Mouse (Mus musculus) heart, postnatal 0 days (tissue): Measurements from ENCODE around the gene Flnb. TPM values are rescaled to one million over a fixed set of nuclear protein-coding genes. Genes with fewer than 3 reads are reported as not detected.

Experiments
- ATAC-seq: fragments of 200-750 bp; cut with Nextera tagmentation; 2 replicates; pipeline ENCODE4 v1.8.0; 2017; ENCODE audit warnings: low read depth, moderate number of reproducible peaks, moderate library complexity; ENCODE audit not compliant: insufficient read depth
- DNase-seq: peaks from one replicate; pipeline ENCODE4 v3.0.0-alpha.2; 2016; ENCODE audit warnings: low spot score
- H3K27ac ChIP-seq: fragments of 300-500 bp; sonication (generic); 2 replicates; pipeline ENCODE4 v1.5.1; 2014; ENCODE audit warnings: low read depth, mild to moderate bottlenecking
- H3K27me3 ChIP-seq: fragments of 300-500 bp; sonication (generic); 2 replicates; pipeline ENCODE4 v1.6.1; 2014; ENCODE audit warnings: low read length, mixed read lengths; ENCODE audit not compliant: control insufficient read depth, insufficient read depth
- H3K36me3 ChIP-seq: fragments of 300-500 bp; sonication (generic); replicated peaks from 2 replicates; pipeline ENCODE4 v1.6.1; 2014; ENCODE audit warnings: low read length, mixed read lengths; ENCODE audit not compliant: control insufficient read depth, insufficient read depth
- H3K4me1 ChIP-seq: fragments of 300-500 bp; sonication (generic); 2 replicates; pipeline ENCODE4 v1.6.1; 2014; ENCODE audit warnings: antibody characterized with exemption; ENCODE audit not compliant: control insufficient read depth, insufficient read depth
- H3K4me2 ChIP-seq: fragments of 300-500 bp; sonication (generic); 2 replicates; pipeline ENCODE4 v1.6.1; 2014; ENCODE audit warnings: low read depth, mild to moderate bottlenecking, low read length, moderate library complexity
- H3K4me3 ChIP-seq: fragments of 300-500 bp; sonication (generic); 2 replicates; pipeline ENCODE4 v1.5.1; 2014; ENCODE audit warnings: low read depth, low read length
- H3K9ac ChIP-seq: fragments of 300-500 bp; sonication (generic); replicated peaks from 2 replicates; pipeline ENCODE4 v1.6.1; 2014; ENCODE audit warnings: low read depth, low read length, mixed read lengths
- H3K9me3 ChIP-seq: fragments of 300-500 bp; sonication (generic); replicated peaks from 2 replicates; pipeline ENCODE4 v1.6.1; 2016; ENCODE audit warnings: low read length; ENCODE audit not compliant: control insufficient read depth
- CTCF ChIP-seq: IDR thresholded peaks from 2 replicates; pipeline ENCODE4 v1.5.1; 2016; ENCODE audit warnings: antibody characterized with exemption, control low read depth, low read depth
- EP300 ChIP-seq: IDR thresholded peaks from 2 replicates; pipeline ENCODE4 v1.6.1; 2016; ENCODE audit warnings: antibody characterized with exemption, low read depth
- WGBS: fragments of 180-500 bp; shearing (Covaris S2); extraction: QIAGEN DNeasy Blood & Tissue Kit; methylation state at CpG from one replicate; pipeline ENCODE4 v1.1.7; 2014; 5-methylcytosine and 5-hydroxymethylcytosine counted together
- polyA plus RNA-seq: library from polyadenylated mRNA; unstranded; fragments of >200 nt; fragmentation: Nextera tagmentation; extraction: Ambion mirVana; gene quantifications from 2 replicates; pipeline ENCODE4 v1.2.1, GENCODE M21; 2015
- total RNA-seq: library from RNA; depleted of rRNA; stranded (reverse); fragments of >200 nt; gene quantifications from 2 replicates; pipeline ENCODE4 v1.2.3, GENCODE M21; 2014; ENCODE audit warnings: low replicate concordance

Gene Flnb
- total and polyA plus RNA-seq, 2 experiments from 2014 or later, result 4.0 to 40.7 TPM

DNA sequence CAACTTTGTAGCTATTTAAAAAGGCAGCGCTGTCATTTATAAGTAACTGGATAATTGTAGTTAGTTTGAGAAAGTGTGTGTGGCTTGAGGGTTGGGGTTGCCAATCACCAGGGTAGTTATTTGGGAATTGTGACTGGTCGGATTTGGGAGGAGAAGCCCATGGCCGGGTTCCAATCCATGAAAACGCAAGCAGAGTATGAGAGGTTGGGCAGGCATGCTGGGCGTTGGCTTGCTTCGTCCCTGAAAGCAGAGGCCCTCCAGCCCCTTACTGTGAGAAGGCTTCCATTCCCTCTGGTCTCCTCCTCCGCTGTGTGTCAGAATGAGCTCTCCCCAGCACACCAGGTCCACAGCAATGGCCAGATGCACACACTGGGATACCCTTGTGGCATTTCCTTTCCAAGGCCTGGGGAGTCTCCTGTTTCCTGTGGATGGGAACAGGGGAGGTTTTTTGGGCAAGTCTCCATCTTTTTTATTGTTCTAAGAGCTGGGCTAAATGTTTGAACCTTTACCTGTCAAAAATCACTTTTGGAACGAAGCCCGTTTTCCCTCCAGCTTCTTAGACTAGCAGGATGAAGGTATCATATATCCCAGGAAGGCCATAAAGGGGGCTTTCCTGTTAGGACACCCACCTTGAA lies 46.2 kb downstream of the Flnb start:
- no peak overlapping the region for H3K9ac ChIP-seq
- no peaks in the 10 kb centered on the region for H3K36me3 ChIP-seq
- no peak overlapping the region for H3K4me3 ChIP-seq
- peak overlapping the region; percentile 39 for H3K27ac ChIP-seq
- no peak for DNase-seq
- H3K4me2 ChIP-seq, result 0 out of 2 replicates have a peak overlapping the region, but pooled peaks have one; percentile 18
- peaks cover 12% of the 10 kb centered on the region for H3K4me1 ChIP-seq
- TF ChIP-seq EP300, result peak; percentile 73; the same call in 1 of the 2 replicates
- no peak for TF ChIP-seq CTCF
- 46% methylated on average over 9 of the region's 9 CpGs for WGBS
- ATAC-seq, result peak; percentile 77
- H3K27me3 ChIP-seq, result no peaks in the 10 kb centered on the region
- H3K9me3 ChIP-seq, result no peaks in the 10 kb centered on the region

DNA sequence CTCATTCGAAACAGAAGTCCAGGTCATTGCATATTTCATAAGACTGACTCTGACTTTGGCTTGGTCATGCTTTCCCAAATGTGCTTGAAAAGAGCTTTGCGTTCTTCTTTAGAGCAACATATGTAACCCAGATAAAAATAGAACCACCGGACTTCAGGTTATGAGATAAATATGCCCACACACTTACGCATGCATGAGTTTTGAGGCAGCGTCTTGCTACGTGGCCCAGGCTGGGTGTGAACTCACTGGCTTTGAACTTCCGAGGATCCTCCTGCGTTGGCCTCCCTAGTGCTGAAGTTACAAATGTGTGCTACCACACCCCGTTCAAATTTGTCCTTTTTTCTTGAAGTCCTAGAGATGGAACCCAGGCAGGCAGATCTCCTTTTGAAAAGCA lies 46.7 kb downstream of the Flnb start:
- 0 out of 2 replicates have a peak, but pooled peaks cover 4% of the 10 kb centered on the region for H3K36me3 ChIP-seq
- DNase-seq, result no peak
- H3K9me3 ChIP-seq, result no peaks in the 10 kb centered on the region
- H3K4me3 ChIP-seq, result no peak overlapping the region
- ATAC-seq, result no peak
- peak overlapping the region; percentile 39; the same call in 1 of the 2 replicates for H3K27ac ChIP-seq
- H3K9ac ChIP-seq, result no peak overlapping the region
- TF ChIP-seq CTCF (no peak), EP300 (no peak)
- H3K4me1 ChIP-seq, result peaks cover 12% of the 10 kb centered on the region
- WGBS, result 28% methylated on average over 9 of the region's 9 CpGs
- H3K27me3 ChIP-seq, result no peaks in the 10 kb centered on the region
- 0 out of 2 replicates have a peak overlapping the region, but pooled peaks have one; percentile 18 for H3K4me2 ChIP-seq

- no peaks in the 10 kb centered on the region for H3K9me3 ChIP-seq
- WGBS, result 87% methylated on average over 7 of the region's 7 CpGs
- H3K4me2 ChIP-seq, result no peak overlapping the region
- no peak for DNase-seq
- peaks cover 12% of the 10 kb centered on the region for H3K4me1 ChIP-seq
- H3K4me3 ChIP-seq, result no peak overlapping the region
- ATAC-seq, result no peak
- peaks cover 9% of the 10 kb centered on the region; the same call in 1 of the 2 replicates for H3K36me3 ChIP-seq
- no peak overlapping the region for H3K9ac ChIP-seq
- no peaks in the 10 kb centered on the region for H3K27me3 ChIP-seq
- TF ChIP-seq EP300, result no peak
- TF ChIP-seq CTCF, result no peak
- H3K27ac ChIP-seq, result no peak overlapping the region
Observed at GRCm38 (mm10) chr14:7867224-7867623, 49.5 kb downstream of the Flnb start.

DNA sequence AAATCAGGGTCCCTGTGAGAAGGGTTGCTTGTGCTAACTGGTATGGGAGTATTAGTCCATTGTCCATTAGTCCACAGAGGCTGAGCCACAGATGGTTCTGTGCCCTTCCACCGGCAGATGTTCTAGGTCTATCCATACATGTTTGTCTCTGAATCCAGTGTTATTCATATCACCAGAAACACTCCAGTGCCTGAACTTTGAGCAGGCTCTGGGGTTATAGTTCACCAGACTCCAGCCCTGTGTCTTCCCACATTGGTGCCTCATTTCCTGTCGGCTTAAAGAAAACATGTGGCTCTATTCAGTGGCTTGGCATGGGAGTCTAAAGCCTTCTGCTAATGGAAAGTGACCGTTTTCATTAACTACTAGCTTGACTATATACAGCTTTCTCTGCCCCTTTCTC lies 50.1 kb downstream of the Flnb start:
- no peak overlapping the region for H3K4me2 ChIP-seq
- H3K36me3 ChIP-seq, result peaks cover 9% of the 10 kb centered on the region; the same call in 1 of the 2 replicates
- H3K9ac ChIP-seq, result no peak overlapping the region
- peaks cover 12% of the 10 kb centered on the region for H3K4me1 ChIP-seq
- no peak overlapping the region for H3K4me3 ChIP-seq
- TF ChIP-seq EP300 (no peak), CTCF (no peak)
- ATAC-seq, result no peak
- DNase-seq, result no peak
- no peaks in the 10 kb centered on the region for H3K27me3 ChIP-seq
- no peaks in the 10 kb centered on the region for H3K9me3 ChIP-seq
- 69% methylated on average over 3 of the region's 3 CpGs for WGBS
- H3K27ac ChIP-seq, result no peak overlapping the region

DNA sequence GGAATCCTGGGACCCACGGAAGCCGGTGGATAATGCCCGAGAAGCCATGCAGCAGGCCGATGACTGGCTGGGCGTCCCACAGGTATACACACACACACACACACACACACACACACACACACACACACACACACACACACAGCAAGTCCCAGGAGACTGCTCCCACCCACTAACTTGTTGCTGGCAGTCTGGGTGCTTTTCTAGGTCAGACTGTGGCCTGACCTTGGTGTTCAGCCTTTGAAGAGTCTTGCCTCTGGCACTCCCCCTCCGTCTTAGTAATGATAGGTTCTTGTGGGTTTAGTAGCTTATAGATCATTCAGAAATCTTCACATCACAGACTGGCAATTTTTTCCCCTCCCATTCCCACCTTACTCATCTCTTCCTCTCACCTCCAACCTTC lies 52.0 kb downstream of the Flnb start:
- WGBS, result 87% methylated on average over 6 of the region's 6 CpGs
- Histone ChIP-seq H3K4me1 (peaks cover 1% of the 10 kb centered on the region; the same call in 1 of the 2 replicates), H3K4me3 (no peak overlapping the region), H3K27ac (no peak overlapping the region), H3K36me3 (peaks cover 16% of the 10 kb centered on the region; the same call in 1 of the 2 replicates), H3K9me3 (no peaks in the 10 kb centered on the region), H3K4me2 (no peak overlapping the region), H3K9ac (no peak overlapping the region), H3K27me3 (no peaks in the 10 kb centered on the region)
- ATAC-seq (no peak), DNase-seq (no peak)
- TF ChIP-seq EP300, result no peak
- TF ChIP-seq CTCF, result no peak

DNA sequence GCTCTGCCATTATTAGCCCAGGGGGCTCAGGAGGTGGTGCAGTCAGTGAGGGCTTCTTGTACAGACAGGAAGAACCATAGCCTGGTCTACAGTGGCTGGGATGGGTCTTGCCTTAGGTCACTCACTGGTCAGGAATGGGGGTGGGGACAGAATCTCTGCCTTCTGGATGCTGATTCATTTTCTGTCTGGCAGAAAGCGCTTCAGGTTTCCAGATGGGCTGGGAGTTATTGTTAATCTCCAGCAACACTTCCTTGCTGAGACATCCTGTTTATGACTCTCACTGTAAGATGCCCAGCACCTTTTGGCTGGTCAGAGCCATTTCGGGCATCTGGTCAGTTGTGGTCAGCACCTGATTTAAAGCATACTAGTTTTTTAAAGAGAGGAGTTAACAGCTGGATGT lies 55.8 kb downstream of the Flnb start:
- peak overlapping the region; percentile 25; the same call in 1 of the 2 replicates for H3K27ac ChIP-seq
- ATAC-seq, result peak; percentile 14; the same call in 1 of the 2 replicates
- TF ChIP-seq CTCF, result no peak
- no peak for TF ChIP-seq EP300

More for the DNA sequence above, 55.8 kb downstream of the Flnb start:
- WGBS, result 70% methylated on average over 2 of the region's 2 CpGs
- H3K36me3 ChIP-seq, result peaks cover 16% of the 10 kb centered on the region; the same call in 1 of the 2 replicates
- H3K9me3 ChIP-seq, result no peaks in the 10 kb centered on the region
- no peaks in the 10 kb centered on the region for H3K27me3 ChIP-seq
- H3K4me2 ChIP-seq, result no peak overlapping the region
- H3K4me3 ChIP-seq, result no peak overlapping the region
- no peak overlapping the region for H3K9ac ChIP-seq
- DNase-seq, result no peak
- no peaks in the 10 kb centered on the region for H3K4me1 ChIP-seq
